Mouse (Mus musculus): ENCODE results near the gene Prune1. TPM values are rescaled to one million over a fixed set of nuclear protein-coding genes. Genes with fewer than 3 reads are reported as not detected.

Gene Prune1
- polyA plus RNA-seq, 1 experiment from 2014 or later, result 23.1 TPM

DNA sequence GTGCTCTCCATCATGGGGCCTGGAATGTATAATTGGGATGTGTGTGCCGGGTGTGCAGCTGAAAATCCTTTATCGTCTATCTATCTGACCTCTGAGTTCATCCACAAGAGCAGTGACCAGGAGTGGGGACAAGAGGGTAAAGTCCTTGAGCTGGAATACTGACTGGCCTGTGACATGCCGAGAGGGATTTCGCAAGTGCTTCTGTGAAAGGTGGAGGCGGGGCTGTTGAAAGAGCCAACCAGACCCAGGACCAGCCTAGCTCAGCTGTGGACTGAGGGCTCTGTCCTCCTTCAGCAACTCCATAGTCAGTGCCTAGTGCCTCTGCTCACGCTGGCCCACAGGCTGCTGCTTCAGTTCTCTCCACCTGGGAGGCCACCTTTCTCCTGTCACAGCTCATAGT lies 36.7 kb upstream of the Prune1 start:
- Histone ChIP-seq H3K9ac (replicated peaks; ENCODE audit: low read depth, low read length) (no peak overlapping the region), H3K27me3 (ENCODE audit: control insufficient read depth, insufficient read depth, low read length) (no peaks in the 10 kb centered on the region), H3K36me3 (ENCODE audit: control insufficient read depth, insufficient read depth, low read length) (peaks cover 42% of the 10 kb centered on the region), H3K9me3 (ENCODE audit: control insufficient read depth, low read depth, low read length) (no peaks in the 10 kb centered on the region), H3K4me2 (replicated peaks; ENCODE audit: low read depth, low read length) (no peak overlapping the region), H3K4me1 (ENCODE audit: control insufficient read depth, insufficient read depth, low read length) (peaks cover 18% of the 10 kb centered on the region), H3K4me3 (ENCODE audit: low read depth, low read length) (no peak overlapping the region), H3K27ac (ENCODE audit: low read length) (no peak overlapping the region)
- ATAC-seq (ENCODE audit: insufficient number of reproducible peaks, insufficient read depth, low FRiP score, low read depth), result no peak
- 40% methylated on average over 6 of the region's 6 CpGs for WGBS

DNA sequence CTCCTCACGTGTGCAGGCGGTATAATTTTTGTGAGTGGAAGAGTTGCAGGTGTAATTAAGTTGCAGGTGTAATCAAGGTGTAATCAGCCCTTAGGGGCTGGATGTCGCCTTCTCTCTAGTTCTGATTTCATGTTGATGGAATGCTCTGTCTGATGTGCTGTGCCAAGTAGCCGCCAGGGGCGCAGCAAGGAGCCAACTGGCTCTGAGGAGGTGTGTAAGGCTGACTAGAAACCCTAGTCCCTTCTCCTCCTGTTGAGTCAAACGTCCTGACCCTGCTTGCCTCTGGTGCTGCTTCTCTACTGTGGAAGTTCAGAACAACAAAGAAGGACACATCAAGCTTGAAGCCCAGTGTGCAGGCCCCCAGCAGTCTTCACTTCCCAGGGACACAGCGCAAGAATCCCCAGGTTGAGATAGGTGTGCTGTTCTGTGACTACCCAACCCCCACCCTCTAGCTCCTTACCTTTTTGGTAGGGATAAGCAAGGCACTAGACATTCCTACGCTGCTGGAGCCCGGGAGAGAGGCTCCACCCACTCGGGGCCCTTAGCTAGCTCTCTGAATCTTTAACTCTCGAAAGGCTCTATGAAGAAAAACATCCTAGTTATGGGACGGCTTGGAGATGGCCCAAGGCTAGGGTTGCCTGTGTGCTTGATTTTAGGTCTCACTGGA lies 35.7 kb upstream of the Prune1 start:
- Histone ChIP-seq H3K9ac (replicated peaks; ENCODE audit: low read depth, low read length) (no peak overlapping the region), H3K27me3 (ENCODE audit: control insufficient read depth, insufficient read depth, low read length) (no peaks in the 10 kb centered on the region), H3K36me3 (ENCODE audit: control insufficient read depth, insufficient read depth, low read length) (peaks cover 32% of the 10 kb centered on the region), H3K4me2 (replicated peaks; ENCODE audit: low read depth, low read length) (peak overlapping the region; percentile 8; the same call in 1 of the 2 replicates), H3K4me1 (ENCODE audit: control insufficient read depth, insufficient read depth, low read length) (peaks cover 18% of the 10 kb centered on the region), H3K4me3 (ENCODE audit: low read depth, low read length) (no peak overlapping the region), H3K9me3 (ENCODE audit: control insufficient read depth, low read depth, low read length) (no peaks in the 10 kb centered on the region), H3K27ac (ENCODE audit: low read length) (no peak overlapping the region)
- no peak for ATAC-seq (ENCODE audit: insufficient number of reproducible peaks, insufficient read depth, low FRiP score, low read depth)
- 17% methylated on average over 12 of the region's 12 CpGs for WGBS

DNA sequence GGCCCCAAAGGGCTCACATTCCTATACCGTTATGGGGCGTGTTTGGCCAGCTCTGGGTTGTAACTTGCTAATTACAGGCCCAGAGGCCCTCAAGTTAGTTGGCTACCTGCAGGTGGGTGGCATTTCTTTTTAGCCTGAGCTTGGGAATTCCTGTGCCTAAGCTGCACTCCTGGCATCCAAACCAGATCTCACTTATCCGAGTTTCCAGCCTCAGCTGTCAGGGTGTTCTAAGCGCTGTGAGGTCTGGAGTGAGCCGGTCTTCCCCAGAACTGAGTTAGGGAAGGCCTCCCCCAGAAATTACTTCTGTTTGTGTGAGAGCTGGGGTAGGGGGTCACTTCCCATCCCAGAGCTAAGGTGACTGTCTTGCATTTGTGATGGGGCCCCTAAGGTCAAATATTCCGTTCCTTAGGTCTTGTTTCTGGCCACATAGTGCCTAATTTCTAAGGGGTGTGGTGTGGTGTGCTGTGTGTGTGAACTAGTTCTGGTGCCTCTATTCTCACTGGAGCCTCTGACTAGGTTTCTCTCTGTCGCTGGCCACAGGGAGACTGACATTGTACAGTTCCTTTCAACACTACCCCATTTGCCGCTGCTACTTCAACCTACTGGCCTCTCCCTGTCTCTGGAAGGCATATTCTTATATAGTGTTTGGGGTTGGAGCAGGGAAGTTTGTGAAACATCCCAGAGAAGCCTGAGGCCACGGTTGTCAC lies 34.1 kb upstream of the Prune1 start:
- Histone ChIP-seq H3K27ac (ENCODE audit: low read length) (peak overlapping the region; percentile 92), H3K9ac (replicated peaks; ENCODE audit: low read depth, low read length) (peak overlapping the region; percentile 97), H3K4me2 (replicated peaks; ENCODE audit: low read depth, low read length) (peak overlapping the region; percentile 90), H3K27me3 (ENCODE audit: control insufficient read depth, insufficient read depth, low read length) (no peaks in the 10 kb centered on the region), H3K4me1 (ENCODE audit: control insufficient read depth, insufficient read depth, low read length) (peaks cover 18% of the 10 kb centered on the region), H3K36me3 (ENCODE audit: control insufficient read depth, insufficient read depth, low read length) (peaks cover 17% of the 10 kb centered on the region; the same call in 1 of the 2 replicates), H3K4me3 (ENCODE audit: low read depth, low read length) (peak overlapping the region; percentile 94), H3K9me3 (ENCODE audit: control insufficient read depth, low read depth, low read length) (no peaks in the 10 kb centered on the region)
- 15% methylated on average over 9 of the region's 9 CpGs for WGBS
- ATAC-seq (ENCODE audit: insufficient number of reproducible peaks, insufficient read depth, low FRiP score, low read depth), result no peak

GRCm38 (mm10) chr3:95315094-95315843 lies 33.4 kb upstream of the Prune1 start:
- Histone ChIP-seq H3K9me3 (ENCODE audit: control insufficient read depth, low read depth, low read length) (no peaks in the 10 kb centered on the region), H3K27me3 (ENCODE audit: control insufficient read depth, insufficient read depth, low read length) (no peaks in the 10 kb centered on the region), H3K4me2 (replicated peaks; ENCODE audit: low read depth, low read length) (peak overlapping the region; percentile 90), H3K27ac (ENCODE audit: low read length) (peak overlapping the region; percentile 92), H3K4me1 (ENCODE audit: control insufficient read depth, insufficient read depth, low read length) (peaks cover 18% of the 10 kb centered on the region), H3K9ac (replicated peaks; ENCODE audit: low read depth, low read length) (peak overlapping the region; percentile 97), H3K36me3 (ENCODE audit: control insufficient read depth, insufficient read depth, low read length) (peaks cover 10% of the 10 kb centered on the region; the same call in 1 of the 2 replicates), H3K4me3 (ENCODE audit: low read depth, low read length) (peak overlapping the region; percentile 94)
- peak; percentile 94 for ATAC-seq (ENCODE audit: insufficient number of reproducible peaks, insufficient read depth, low FRiP score, low read depth)
- under 1% methylated on average over 61 of the region's 71 CpGs for WGBS

DNA sequence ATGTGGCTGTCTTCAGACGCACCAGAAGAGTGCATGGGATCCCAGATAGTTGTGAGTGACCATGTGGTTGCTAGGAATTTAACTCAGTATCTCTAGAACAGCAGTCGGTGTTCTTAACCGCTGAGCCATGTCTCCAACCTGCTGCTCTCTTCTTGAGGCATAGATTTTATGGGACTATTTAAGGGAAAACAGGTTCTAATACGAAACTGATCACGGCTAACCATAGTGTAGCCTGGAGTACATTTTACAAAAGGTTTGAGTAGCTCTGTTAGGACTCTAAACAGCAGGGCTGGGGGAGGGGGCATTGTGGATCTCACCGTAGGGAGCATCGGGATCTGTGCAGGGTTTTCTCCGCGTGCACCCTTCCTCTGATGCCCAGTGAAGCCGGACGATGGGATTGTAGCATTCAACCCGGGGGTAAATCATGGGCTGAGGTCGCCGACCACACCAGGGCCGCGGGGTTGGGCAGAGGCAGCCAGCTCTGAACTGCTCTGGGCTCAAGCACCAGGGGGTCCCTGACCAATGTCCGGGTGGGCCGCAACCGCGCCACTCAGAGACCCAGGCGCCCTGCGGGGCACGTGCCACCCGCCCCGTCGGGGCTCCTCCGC lies 32.7 kb upstream of the Prune1 start, which contains the start of gene Cers2:
Cers2 (plus strand) TSS at position 306 of the 608 bp plus-strand sequence.
- H3K27ac ChIP-seq (ENCODE audit: low read length), result peak within 1 kb of the TSS; percentile 92
- peaks cover 3% of the 10 kb centered on the region; the same call in 1 of the 2 replicates for H3K36me3 ChIP-seq (ENCODE audit: control insufficient read depth, insufficient read depth, low read length)
- peak within 1 kb of the TSS; percentile 90 for H3K4me2 ChIP-seq (replicated peaks; ENCODE audit: low read depth, low read length)
- ATAC-seq (ENCODE audit: insufficient number of reproducible peaks, insufficient read depth, low FRiP score, low read depth), result peak; percentile 1; the same call in 1 of the 2 replicates
- H3K9ac ChIP-seq (replicated peaks; ENCODE audit: low read depth, low read length), result peak within 1 kb of the TSS; percentile 97
- H3K4me1 ChIP-seq (ENCODE audit: control insufficient read depth, insufficient read depth, low read length), result peaks cover 18% of the 10 kb centered on the region
- H3K4me3 ChIP-seq (ENCODE audit: low read depth, low read length), result peak within 1 kb of the TSS; percentile 94
- WGBS, result 6% methylated on average over 27 of the region's 27 CpGs
- H3K27me3 ChIP-seq (ENCODE audit: control insufficient read depth, insufficient read depth, low read length), result no peaks in the 10 kb centered on the region
- H3K9me3 ChIP-seq (ENCODE audit: control insufficient read depth, low read depth, low read length), result no peaks in the 10 kb centered on the region

- Histone ChIP-seq H3K27me3 (ENCODE audit: control insufficient read depth, insufficient read depth, low read length) (no peaks in the 10 kb centered on the region), H3K27ac (ENCODE audit: low read length) (no peak overlapping the region), H3K4me1 (ENCODE audit: control insufficient read depth, insufficient read depth, low read length) (peaks cover 18% of the 10 kb centered on the region), H3K9me3 (ENCODE audit: control insufficient read depth, low read depth, low read length) (no peaks in the 10 kb centered on the region), H3K4me3 (ENCODE audit: low read depth, low read length) (peak overlapping the region; percentile 94; the same call in 1 of the 2 replicates), H3K36me3 (ENCODE audit: control insufficient read depth, insufficient read depth, low read length) (peaks cover 3% of the 10 kb centered on the region; the same call in 1 of the 2 replicates), H3K9ac (replicated peaks; ENCODE audit: low read depth, low read length) (no peak overlapping the region), H3K4me2 (replicated peaks; ENCODE audit: low read depth, low read length) (peak overlapping the region; percentile 90; the same call in 1 of the 2 replicates)
- ATAC-seq (ENCODE audit: insufficient number of reproducible peaks, insufficient read depth, low FRiP score, low read depth), result no peak
- 65% methylated on average over 6 of the region's 6 CpGs for WGBS
These were observed 32.2 kb upstream of the Prune1 start for GRCm38 (mm10) chr3:95314075-95314474.

GRCm38 (mm10) chr3:95313476-95313875 lies 31.6 kb upstream of the Prune1 start:
- no peaks in the 10 kb centered on the region for H3K27me3 ChIP-seq (ENCODE audit: control insufficient read depth, insufficient read depth, low read length)
- H3K4me2 ChIP-seq (replicated peaks; ENCODE audit: low read depth, low read length), result no peak overlapping the region
- H3K9me3 ChIP-seq (ENCODE audit: control insufficient read depth, low read depth, low read length), result no peaks in the 10 kb centered on the region
- H3K4me1 ChIP-seq (ENCODE audit: control insufficient read depth, insufficient read depth, low read length), result peaks cover 18% of the 10 kb centered on the region
- H3K36me3 ChIP-seq (ENCODE audit: control insufficient read depth, insufficient read depth, low read length), result no peaks in the 10 kb centered on the region; the same call in 1 of the 2 replicates
- no peak overlapping the region for H3K9ac ChIP-seq (replicated peaks; ENCODE audit: low read depth, low read length)
- ATAC-seq (ENCODE audit: insufficient number of reproducible peaks, insufficient read depth, low FRiP score, low read depth), result no peak
- H3K4me3 ChIP-seq (ENCODE audit: low read depth, low read length), result no peak overlapping the region
- WGBS, result 44% methylated on average over 7 of the region's 7 CpGs
- H3K27ac ChIP-seq (ENCODE audit: low read length), result no peak overlapping the region

- H3K4me2 ChIP-seq (replicated peaks; ENCODE audit: low read depth, low read length), result no peak overlapping the region
- WGBS, result 84% methylated on average over 6 of the region's 6 CpGs
These were observed 30.7 kb upstream of the Prune1 start for GRCm38 (mm10) chr3:95312623-95313022.

More at GRCm38 (mm10) chr3:95312623-95313022, 30.7 kb upstream of the Prune1 start:
- ATAC-seq (ENCODE audit: insufficient number of reproducible peaks, insufficient read depth, low FRiP score, low read depth), result no peak
- H3K27me3 ChIP-seq (ENCODE audit: control insufficient read depth, insufficient read depth, low read length), result no peaks in the 10 kb centered on the region
- H3K9me3 ChIP-seq (ENCODE audit: control insufficient read depth, low read depth, low read length), result no peaks in the 10 kb centered on the region
- H3K9ac ChIP-seq (replicated peaks; ENCODE audit: low read depth, low read length), result no peak overlapping the region
- H3K4me3 ChIP-seq (ENCODE audit: low read depth, low read length), result no peak overlapping the region
- H3K4me1 ChIP-seq (ENCODE audit: control insufficient read depth, insufficient read depth, low read length), result peaks cover 15% of the 10 kb centered on the region
- H3K27ac ChIP-seq (ENCODE audit: low read length), result no peak overlapping the region
- no peaks in the 10 kb centered on the region for H3K36me3 ChIP-seq (ENCODE audit: control insufficient read depth, insufficient read depth, low read length)
